Mouse (Mus musculus): ENCODE data around the gene Ap4b1. TPM values are rescaled to one million over a fixed set of nuclear protein-coding genes. Genes with fewer than 3 reads are reported as not detected.
A peak's percentile ranks its signal among the peaks of the same experiment; 100 is the strongest.

The Ap4b1 gene
- polyA plus RNA-seq, 1 experiment from 2014 or later = 13.0 TPM

GRCm38 (mm10) chr3:103857036-103857805 is 47.9 kb downstream of the Ap4b1 start:
- H3K27ac ChIP-seq (replicated peaks) = no peak overlapping the region
- ATAC-seq (ENCODE audit: insufficient read depth) = no peak
- no peak overlapping the region for H3K4me3 ChIP-seq (replicated peaks)

GRCm38 (mm10) chr3:103857977-103858563 is 48.8 kb downstream of the Ap4b1 start:
- Histone ChIP-seq H3K27ac (replicated peaks) (no peak overlapping the region), H3K9me3 (replicated peaks) (no peaks in the 10 kb centered on the region), H3K4me1 (replicated peaks) (peaks cover 4% of the 10 kb centered on the region; the same call in 1 of the 2 replicates), H3K4me3 (replicated peaks) (no peak overlapping the region), H3K4me2 (no peak overlapping the region), H3K27me3 (no peaks in the 10 kb centered on the region), H3K9ac (no peak overlapping the region), H3K36me3 (replicated peaks) (no peaks in the 10 kb centered on the region)
- WGBS (ENCODE audit: insufficient replicate concordance) = 78% methylated on average over 6 of the region's 6 CpGs
- no peak for ATAC-seq (ENCODE audit: insufficient read depth)

More at GRCm38 (mm10) chr3:103857036-103857805, 47.9 kb downstream of the Ap4b1 start:
- H3K9me3 ChIP-seq (replicated peaks) = no peaks in the 10 kb centered on the region
- no peak overlapping the region for H3K9ac ChIP-seq
- H3K4me2 ChIP-seq = no peak overlapping the region
- peaks cover 4% of the 10 kb centered on the region; the same call in 1 of the 2 replicates for H3K4me1 ChIP-seq (replicated peaks)
- no peaks in the 10 kb centered on the region for H3K36me3 ChIP-seq (replicated peaks)
- no peaks in the 10 kb centered on the region for H3K27me3 ChIP-seq
- WGBS (ENCODE audit: insufficient replicate concordance) = 70% methylated on average over 7 of the region's 7 CpGs

DNA sequence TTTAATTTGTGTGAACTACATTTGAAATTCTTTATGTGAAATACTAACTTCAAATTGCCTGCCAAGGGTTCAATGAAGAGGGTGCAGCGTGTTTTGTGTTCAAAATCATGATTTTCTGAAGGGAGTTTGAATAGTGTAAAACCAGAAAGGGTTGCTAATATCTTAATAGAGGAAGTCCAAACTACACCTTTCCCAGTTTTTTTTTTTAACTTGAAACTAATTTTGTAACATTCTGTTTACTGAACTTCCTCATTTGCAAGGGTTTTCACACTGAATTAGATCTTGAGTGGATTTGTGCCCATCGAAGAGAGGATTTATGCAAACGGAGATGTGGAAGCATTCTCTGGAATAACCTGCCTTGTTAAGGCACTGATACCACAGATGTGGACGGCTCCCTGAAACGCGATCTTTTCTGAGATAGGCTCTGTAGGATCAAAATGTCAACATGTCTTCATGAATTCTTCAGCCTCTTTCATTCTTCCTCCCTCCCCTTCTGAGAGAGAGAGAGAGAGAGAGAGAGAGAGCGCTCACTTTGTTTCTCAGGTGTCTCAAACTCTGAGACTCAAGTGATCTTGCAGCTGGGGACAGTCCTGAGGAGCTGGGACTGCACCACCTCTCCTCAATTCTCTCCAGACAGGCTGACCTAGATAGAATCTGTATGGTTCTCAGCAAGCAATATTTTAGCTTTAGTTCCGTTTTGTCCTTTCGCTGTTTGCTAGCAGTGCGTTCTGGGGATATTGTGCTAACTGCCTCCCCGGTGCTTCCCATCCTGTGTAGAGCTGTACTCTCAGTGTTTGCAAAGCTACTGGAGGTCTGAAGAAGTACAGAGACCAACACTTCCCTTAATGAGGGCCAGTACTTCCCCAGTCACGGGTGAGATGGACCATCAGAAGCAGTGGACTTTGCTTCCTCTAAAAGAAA is 49.8 kb downstream of the Ap4b1 start, which contains the start of gene Ptpn22:
Gene Ptpn22, plus strand, starts transcription at position 915 of the 921 bp plus-strand sequence.
- WGBS (ENCODE audit: insufficient replicate concordance) = 22% methylated on average over 12 of the region's 12 CpGs

GRCm38 (mm10) chr3:103859851-103860391 is 50.6 kb downstream of the Ap4b1 start:
- Histone ChIP-seq H3K36me3 (replicated peaks) (no peaks in the 10 kb centered on the region), H3K9me3 (replicated peaks) (no peaks in the 10 kb centered on the region), H3K9ac (no peak overlapping the region), H3K4me2 (peak overlapping the region; percentile 39), H3K27ac (replicated peaks) (peak overlapping the region; percentile 58; the same call in 1 of the 2 replicates), H3K4me3 (replicated peaks) (peak overlapping the region; percentile 26), H3K4me1 (replicated peaks) (peaks cover 4% of the 10 kb centered on the region; the same call in 1 of the 2 replicates), H3K27me3 (no peaks in the 10 kb centered on the region)
- WGBS (ENCODE audit: insufficient replicate concordance) = 21% methylated on average over 6 of the region's 6 CpGs
- 0 out of 2 replicates have a peak, but pooled peaks have one; percentile 18 for ATAC-seq (ENCODE audit: insufficient read depth)

More for the DNA sequence above, 49.8 kb downstream of the Ap4b1 start, which contains the start of gene Ptpn22:
- Histone ChIP-seq H3K9ac (no peak within 1 kb of the TSS), H3K4me3 (replicated peaks) (peak within 1 kb of the TSS; percentile 26), H3K9me3 (replicated peaks) (no peaks in the 10 kb centered on the region), H3K27ac (replicated peaks) (peak within 1 kb of the TSS; percentile 72), H3K27me3 (no peaks in the 10 kb centered on the region), H3K36me3 (replicated peaks) (no peaks in the 10 kb centered on the region), H3K4me1 (replicated peaks) (peaks cover 4% of the 10 kb centered on the region; the same call in 1 of the 2 replicates), H3K4me2 (peak within 1 kb of the TSS; percentile 39)
- ATAC-seq (ENCODE audit: insufficient read depth) = 0 out of 2 replicates have a peak, but pooled peaks have one; percentile 60

- H3K4me3 ChIP-seq (replicated peaks) = no peak overlapping the region
- H3K9ac ChIP-seq = no peak overlapping the region
- WGBS (ENCODE audit: insufficient replicate concordance) = 62% methylated on average over 4 of the region's 4 CpGs
- no peaks in the 10 kb centered on the region for H3K36me3 ChIP-seq (replicated peaks)
- H3K27ac ChIP-seq (replicated peaks) = no peak overlapping the region
- no peaks in the 10 kb centered on the region for H3K27me3 ChIP-seq
- no peak overlapping the region for H3K4me2 ChIP-seq
- H3K4me1 ChIP-seq (replicated peaks) = peaks cover 3% of the 10 kb centered on the region; the same call in 1 of the 2 replicates
- ATAC-seq (ENCODE audit: insufficient read depth) = no peak
- H3K9me3 ChIP-seq (replicated peaks) = no peaks in the 10 kb centered on the region
These were observed 53.5 kb downstream of the Ap4b1 start for GRCm38 (mm10) chr3:103862721-103863220.

DNA sequence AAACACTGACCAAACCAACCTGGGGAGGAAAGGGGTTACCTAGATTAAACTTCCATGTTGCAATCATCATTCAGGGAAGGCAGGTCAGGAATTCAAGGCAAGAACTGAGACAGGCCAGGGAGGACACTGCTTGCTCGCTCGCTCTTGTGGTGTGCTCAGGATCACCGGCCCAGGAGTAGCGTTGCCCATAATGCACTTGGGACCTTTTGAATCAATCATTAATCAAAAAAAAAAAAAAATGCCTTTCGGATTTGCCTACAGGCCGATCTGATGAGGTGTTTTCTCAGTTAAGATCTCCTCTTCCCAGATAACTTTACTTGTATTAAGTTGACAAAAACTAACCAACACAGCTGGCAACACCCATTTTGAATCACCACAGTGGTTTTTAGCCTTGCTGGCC is 54.9 kb downstream of the Ap4b1 start:
- no peaks in the 10 kb centered on the region for H3K27me3 ChIP-seq
- ATAC-seq (ENCODE audit: insufficient read depth) = no peak
- no peak overlapping the region for H3K4me2 ChIP-seq
- H3K27ac ChIP-seq (replicated peaks) = no peak overlapping the region
- H3K9me3 ChIP-seq (replicated peaks) = no peaks in the 10 kb centered on the region
- no peak overlapping the region for H3K4me3 ChIP-seq (replicated peaks)
- no peaks in the 10 kb centered on the region for H3K4me1 ChIP-seq (replicated peaks)
- no peaks in the 10 kb centered on the region for H3K36me3 ChIP-seq (replicated peaks)
- H3K9ac ChIP-seq = no peak overlapping the region
- 73% methylated on average over 6 of the region's 6 CpGs for WGBS (ENCODE audit: insufficient replicate concordance)

DNA sequence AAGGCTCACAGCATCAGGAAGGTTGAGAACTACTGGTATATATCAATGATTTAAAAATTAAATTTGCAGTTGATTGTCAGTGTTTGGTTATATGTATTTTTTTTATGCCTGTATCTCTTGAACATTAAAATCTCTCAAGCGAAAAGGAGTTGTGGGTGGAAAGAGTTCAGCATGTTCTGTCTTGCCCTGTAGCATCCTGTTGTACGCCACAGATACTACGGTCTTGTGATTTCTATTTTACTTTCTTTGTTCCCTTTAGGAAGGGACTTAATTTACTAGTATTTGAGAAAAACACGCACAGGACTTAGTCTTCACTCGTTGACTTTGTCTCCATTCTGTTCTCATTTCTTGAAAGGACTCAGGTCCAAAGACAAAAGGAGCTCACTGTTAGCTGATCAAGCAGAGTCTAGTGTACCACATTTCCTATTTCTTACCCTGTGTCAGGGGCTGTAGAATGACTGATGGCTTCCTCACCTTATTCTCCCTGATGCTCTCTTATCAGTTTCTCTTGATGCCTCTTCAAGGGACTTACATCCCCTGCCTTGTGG is 58.2 kb downstream of the Ap4b1 start:
- WGBS (ENCODE audit: insufficient replicate concordance) = 78% methylated on average over 5 of the region's 5 CpGs
- H3K27ac ChIP-seq (replicated peaks) = no peak overlapping the region
- H3K4me1 ChIP-seq (replicated peaks) = no peaks in the 10 kb centered on the region
- H3K4me3 ChIP-seq (replicated peaks) = no peak overlapping the region
- H3K36me3 ChIP-seq (replicated peaks) = no peaks in the 10 kb centered on the region
- no peak overlapping the region for H3K4me2 ChIP-seq
- H3K9me3 ChIP-seq (replicated peaks) = no peaks in the 10 kb centered on the region
- no peak for ATAC-seq (ENCODE audit: insufficient read depth)
- no peak overlapping the region for H3K9ac ChIP-seq
- no peaks in the 10 kb centered on the region for H3K27me3 ChIP-seq

DNA sequence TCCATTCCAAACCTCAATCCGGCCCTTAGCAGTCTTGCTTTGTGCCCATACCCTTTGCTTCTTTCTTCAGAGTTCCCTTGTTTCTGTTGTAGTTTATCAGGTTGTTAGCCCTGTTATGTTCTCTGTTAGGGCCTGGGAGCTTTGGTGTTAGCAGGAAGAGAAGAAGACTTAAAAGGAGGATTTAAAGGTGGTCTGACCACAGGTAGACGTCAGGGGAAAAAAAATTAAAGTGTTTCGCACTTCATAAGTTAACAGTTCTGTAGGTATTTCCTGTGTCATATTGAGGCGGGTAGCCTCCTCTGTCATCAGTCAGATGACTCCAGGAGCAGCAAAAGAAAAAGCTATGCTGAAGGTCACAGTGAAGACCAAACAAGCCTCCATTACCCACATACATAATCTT is 58.7 kb downstream of the Ap4b1 start:
- ATAC-seq (ENCODE audit: insufficient read depth) = no peak
- no peaks in the 10 kb centered on the region for H3K9me3 ChIP-seq (replicated peaks)
- no peaks in the 10 kb centered on the region for H3K27me3 ChIP-seq
- no peak overlapping the region for H3K9ac ChIP-seq
- no peak overlapping the region for H3K27ac ChIP-seq (replicated peaks)
- WGBS (ENCODE audit: insufficient replicate concordance) = 64% methylated on average over 4 of the region's 4 CpGs
- no peaks in the 10 kb centered on the region for H3K4me1 ChIP-seq (replicated peaks)
- H3K4me3 ChIP-seq (replicated peaks) = no peak overlapping the region
- no peaks in the 10 kb centered on the region for H3K36me3 ChIP-seq (replicated peaks)
- no peak overlapping the region for H3K4me2 ChIP-seq

Data from liver, embryonic 15.5 days (tissue).